Mouse (Mus musculus) adrenal gland, postnatal 10 days (tissue): Measurements from ENCODE around the gene Uty. TPM values are rescaled to one million over a fixed set of nuclear protein-coding genes. Genes with fewer than 3 reads are reported as not detected.

ENCODE experiments used
- DNase-seq: peaks from one replicate; pipeline ENCODE4 v3.0.0; 2021; ENCODE audit warnings: mixed read lengths
- long read RNA-seq, 2 experiments: library from polyadenylated mRNA; stranded (forward); transcript quantifications; one replicate each; pipeline ENCODE4 v2.0.0; 2021
- total RNA-seq, 2 experiments: library from RNA; stranded (reverse); gene quantifications; 2 replicates each; pipeline ENCODE4 v1.2.3; 2021

The Uty gene
- 10 to 100 TPM in 1 of 2 experiments, not detected in 1; 26.4 TPM for total RNA-seq
- long read RNA-seq, experiment 1, full-length matches to known transcripts: 1 of 16 reads
- long read RNA-seq, experiment 1, partial matches to known transcripts: 2 of 16 reads
- long read RNA-seq, experiment 1, other reads (novel, unspliced or antisense): 13 of 16 reads
- long read RNA-seq, experiment 2: 0 reads

- peak; percentile 78 for DNase-seq
Observed at GRCm38 (mm10) chrY:1245426-1245863, at the start of gene Uty. Gene Uty (minus strand): TSS chrY:1245759.

DNA sequence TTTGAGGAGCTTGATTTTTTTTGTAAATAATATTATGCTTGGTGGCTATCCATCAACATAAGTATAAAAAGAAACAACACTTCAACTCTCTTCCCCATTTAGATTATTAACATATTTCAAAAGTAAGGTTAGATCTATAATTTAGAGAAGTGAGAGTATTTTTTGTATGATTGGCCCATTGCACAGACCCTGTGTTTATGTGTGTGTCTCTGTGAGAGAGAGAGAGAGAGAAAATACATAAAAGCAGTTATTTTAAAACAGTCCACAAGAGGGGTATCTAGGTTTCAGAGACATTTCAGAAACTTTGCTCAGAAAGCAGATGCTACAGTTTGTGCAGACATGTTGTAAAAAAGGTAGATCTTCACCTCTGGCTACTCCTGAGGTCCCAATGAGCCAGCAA, 48.1 kb upstream of the Uty start:
- no peak for DNase-seq

- DNase-seq: peak; percentile 80
Observed at GRCm38 (mm10) chrY:1286171-1286795, 40.7 kb upstream of the Uty start, which contains the start of gene Ddx3y. Gene Ddx3y (minus strand): TSS chrY:1286629.

- peak; percentile 28 for DNase-seq
Observed at GRCm38 (mm10) chrY:1285735-1286134, 40.2 kb upstream of the Uty start.

DNA sequence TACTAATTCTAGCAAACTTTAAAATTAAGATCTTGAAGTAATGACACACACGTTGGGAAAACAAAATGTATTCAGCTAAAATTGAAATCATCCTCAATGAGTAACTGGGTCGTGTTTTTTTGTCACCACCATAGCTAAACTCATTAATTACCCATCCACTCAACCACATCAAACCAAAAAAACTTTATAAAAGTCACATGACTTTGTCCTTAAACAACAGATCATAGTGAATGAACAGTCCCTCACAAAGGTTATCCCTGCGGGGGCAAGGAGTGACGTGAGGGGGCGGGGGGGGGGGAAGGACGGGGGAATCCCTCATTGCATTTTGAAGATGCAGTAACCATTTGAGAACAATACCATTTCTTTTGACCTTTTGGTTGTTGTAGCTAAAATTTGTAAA, 558 bp upstream of the Uty start:
- no peak for DNase-seq

DNA sequence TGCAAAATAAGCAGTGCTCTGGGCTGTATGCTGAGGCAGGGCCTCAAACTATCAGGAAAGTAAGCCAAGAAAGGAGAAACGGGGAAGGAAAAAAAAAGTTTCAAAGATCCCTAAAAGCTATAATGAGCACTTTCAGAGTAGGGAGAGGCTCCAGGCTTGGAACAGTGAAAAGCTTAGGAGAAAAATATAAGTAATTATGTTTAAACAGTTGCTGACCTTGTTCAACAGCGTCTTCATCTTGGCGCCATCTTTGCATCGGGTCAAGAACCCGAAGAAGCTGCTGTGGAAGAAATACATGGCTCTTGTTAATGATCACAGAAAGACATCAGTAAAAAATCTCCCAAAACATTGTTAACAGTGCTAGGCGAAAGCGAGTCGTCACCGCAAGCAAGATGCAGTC, 619 bp downstream of the Uty start:
- DNase-seq: peak; percentile 7

DNA sequence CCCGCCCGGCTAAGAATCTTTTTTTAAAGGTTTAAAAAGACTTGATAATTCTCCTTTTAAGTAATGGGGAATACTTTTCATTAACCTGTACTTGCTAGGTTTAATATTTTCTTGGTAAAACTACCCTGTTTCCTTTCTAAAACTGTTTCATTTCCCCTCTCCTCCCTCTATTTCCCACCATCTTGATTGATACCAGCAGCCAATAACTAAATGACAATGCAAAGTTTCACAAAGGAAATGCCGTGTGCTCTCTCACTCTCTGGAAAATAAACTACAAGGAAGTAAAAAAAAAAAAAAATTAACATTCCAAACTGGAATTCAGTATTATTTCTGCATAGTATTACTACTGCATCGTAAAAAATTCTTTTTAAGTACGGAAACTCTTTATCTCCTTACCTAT, 1.1 kb downstream of the Uty start:
- no peak for DNase-seq

GRCm38 (mm10) chrY:1220001-1220400, 25.6 kb downstream of the Uty start:
- DNase-seq: no peak

DNA sequence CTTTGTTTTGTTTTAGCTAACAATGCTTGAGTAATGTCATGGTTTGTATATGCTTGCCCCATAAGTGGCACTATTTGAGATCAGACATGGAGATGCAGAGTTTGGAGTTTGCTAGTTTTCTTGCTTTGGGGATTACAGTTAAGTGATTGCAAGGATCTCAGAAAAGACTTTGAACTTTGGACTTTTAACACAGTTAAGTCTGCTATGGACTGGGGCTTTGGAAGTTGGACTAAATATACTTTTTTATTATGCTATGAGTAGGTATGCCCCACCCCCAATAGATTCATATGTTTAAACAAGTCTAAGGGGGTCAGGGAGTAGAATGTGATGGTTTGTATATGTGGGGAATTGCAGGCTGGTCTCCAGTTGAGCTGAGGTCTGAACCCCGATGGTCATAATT, 67.1 kb downstream of the Uty start:
- no peak for DNase-seq

DNA sequence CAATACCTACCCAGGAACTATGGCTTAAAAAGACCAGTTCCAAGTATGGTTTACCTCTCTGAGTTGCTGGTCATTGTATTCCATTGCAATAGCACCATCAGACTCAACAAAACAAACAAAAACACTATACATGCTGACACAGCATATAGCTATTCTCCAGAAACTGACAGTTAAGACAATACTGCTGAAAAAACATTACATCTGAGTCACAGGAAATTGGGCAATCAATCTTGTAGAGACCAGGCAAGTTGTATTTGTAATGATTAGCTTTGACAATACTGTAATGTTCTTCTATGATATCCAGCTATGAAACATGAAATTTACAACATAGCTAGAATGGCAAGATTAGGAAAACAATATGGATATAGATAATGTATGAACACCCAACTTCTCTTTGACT, 82.5 kb downstream of the Uty start:
- no peak for DNase-seq

GRCm38 (mm10) chrY:1116153-1116552, 129.4 kb downstream of the Uty start:
- no peak for DNase-seq

- DNase-seq: no peak
Observed at GRCm38 (mm10) chrY:1114016-1114415, 131.5 kb downstream of the Uty start.

Other genes with a start within 250 kb of the Uty start
- gene Eif2s3y, start 235.2 kb downstream of the Uty start, total RNA-seq: 10 to 100 TPM in 1 of 2 experiments, not detected in 1; 75.2 TPM
- gene Ddx3y, start 40.9 kb upstream of the Uty start, total RNA-seq: 10 to 100 TPM in 1 of 2 experiments, not detected in 1; 77.7 TPM
- gene Usp9y, start 214.0 kb upstream of the Uty start, total RNA-seq: not detected